Mouse (Mus musculus) midbrain, postnatal 0 days (tissue): ENCODE measurements around the gene Myl3. TPM values are rescaled to one million over a fixed set of nuclear protein-coding genes. Genes with fewer than 3 reads are reported as not detected.

Source experiments
- ATAC-seq: fragments of 200-750 bp; cut with Nextera tagmentation; 2 replicates; pipeline ENCODE4 v1.8.0; 2017; ENCODE audit warnings: moderate number of reproducible peaks, mild to moderate bottlenecking, moderate TSS enrichment, moderate library complexity; ENCODE audit not compliant: low FRiP score
- DNase-seq: peaks from one replicate; pipeline ENCODE4 v3.0.0-alpha.2; 2015; ENCODE audit warnings: low spot score
- H3K27ac ChIP-seq: fragments of 300-500 bp; sonication (generic); 2 replicates; pipeline ENCODE4 v1.5.1; 2014; ENCODE audit warnings: low read depth, mild to moderate bottlenecking, low read length, mixed read lengths
- H3K27me3 ChIP-seq: fragments of 300-500 bp; sonication (generic); 2 replicates; pipeline ENCODE4 v1.6.1; 2014; ENCODE audit warnings: low read length, control low read depth, mixed read lengths; ENCODE audit not compliant: insufficient read depth
- H3K36me3 ChIP-seq: fragments of 300-500 bp; sonication (generic); 2 replicates; pipeline ENCODE4 v1.6.1; 2014; ENCODE audit warnings: low read length, control low read depth, mixed read lengths; ENCODE audit not compliant: insufficient read depth
- H3K4me1 ChIP-seq: fragments of 300-500 bp; sonication (generic); 2 replicates; pipeline ENCODE4 v1.6.1; 2014; ENCODE audit warnings: mild to moderate bottlenecking, control low read depth, antibody characterized with exemption, low read length, mixed read lengths; ENCODE audit not compliant: insufficient read depth
- H3K4me2 ChIP-seq: fragments of 300-500 bp; sonication (generic); 2 replicates; pipeline ENCODE4 v1.6.1; 2014; ENCODE audit warnings: low read depth, mild to moderate bottlenecking, low read length, mixed read lengths; ENCODE audit not compliant: poor library complexity, severe bottlenecking
- H3K4me3 ChIP-seq: fragments of 300-500 bp; sonication (generic); 2 replicates; pipeline ENCODE4 v1.5.1; 2014; ENCODE audit warnings: low read depth, mild to moderate bottlenecking, low read length, moderate library complexity
- H3K9ac ChIP-seq: fragments of 300-500 bp; sonication (generic); replicated peaks from 2 replicates; pipeline ENCODE4 v1.6.1; 2014; ENCODE audit warnings: mild to moderate bottlenecking, low read length, moderate library complexity, mixed read lengths; ENCODE audit not compliant: poor library complexity, severe bottlenecking
- H3K9me3 ChIP-seq: fragments of 300-500 bp; sonication (generic); 2 replicates; pipeline ENCODE4 v1.6.1; 2016; ENCODE audit warnings: low read length, control low read depth
- CTCF ChIP-seq: IDR thresholded peaks from 2 replicates; pipeline ENCODE4 v1.5.1; 2016; ENCODE audit warnings: antibody characterized with exemption, mild to moderate bottlenecking
- WGBS: fragments of 180-500 bp; shearing (Covaris S2); extraction: QIAGEN DNeasy Blood & Tissue Kit; methylation state at CpG from one replicate; pipeline ENCODE4 v1.1.7; 2014; 5-methylcytosine and 5-hydroxymethylcytosine counted together
- polyA plus RNA-seq: library from polyadenylated mRNA; unstranded; fragments of >200 nt; fragmentation: Nextera tagmentation; extraction: Ambion mirVana; gene quantifications from 2 replicates; pipeline ENCODE4 v1.2.1, GENCODE M21; 2015
- total RNA-seq: library from RNA; depleted of rRNA; stranded (reverse); fragments of >200 nt; gene quantifications from 2 replicates; pipeline ENCODE4 v1.2.3, GENCODE M21; 2014

Myl3 gene
- total and polyA plus RNA-seq, 2 experiments from 2014 or later: not detected

DNA sequence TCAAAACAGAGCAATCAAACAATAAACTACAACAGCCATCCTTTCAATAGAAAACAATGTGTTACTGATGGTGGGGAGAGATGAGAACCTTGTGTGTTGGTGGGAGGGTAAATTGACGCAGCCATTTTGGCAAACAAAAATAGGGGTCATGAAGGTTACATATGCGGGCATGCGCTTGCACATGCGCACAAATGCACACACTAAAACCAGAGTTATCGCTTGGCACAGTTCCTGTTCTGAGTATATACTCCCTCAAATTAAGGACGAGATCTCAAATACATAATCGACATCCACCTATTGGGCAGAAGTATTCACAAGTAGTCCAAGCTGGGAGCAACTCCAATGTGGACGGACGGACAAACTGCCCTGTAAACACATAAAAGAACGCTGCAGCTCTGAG lies 30.7 kb downstream of the Myl3 start:
- H3K4me3 ChIP-seq: no peak overlapping the region
- no peaks in the 10 kb centered on the region for H3K27me3 ChIP-seq
- H3K9ac ChIP-seq: no peak overlapping the region
- no peak for DNase-seq
- no peak overlapping the region for H3K4me2 ChIP-seq
- TF ChIP-seq CTCF: no peak
- no peaks in the 10 kb centered on the region for H3K36me3 ChIP-seq
- no peaks in the 10 kb centered on the region for H3K9me3 ChIP-seq
- H3K27ac ChIP-seq: no peak overlapping the region
- 96% methylated on average over 10 of the region's 10 CpGs for WGBS
- H3K4me1 ChIP-seq: no peaks in the 10 kb centered on the region
- ATAC-seq: no peak

DNA sequence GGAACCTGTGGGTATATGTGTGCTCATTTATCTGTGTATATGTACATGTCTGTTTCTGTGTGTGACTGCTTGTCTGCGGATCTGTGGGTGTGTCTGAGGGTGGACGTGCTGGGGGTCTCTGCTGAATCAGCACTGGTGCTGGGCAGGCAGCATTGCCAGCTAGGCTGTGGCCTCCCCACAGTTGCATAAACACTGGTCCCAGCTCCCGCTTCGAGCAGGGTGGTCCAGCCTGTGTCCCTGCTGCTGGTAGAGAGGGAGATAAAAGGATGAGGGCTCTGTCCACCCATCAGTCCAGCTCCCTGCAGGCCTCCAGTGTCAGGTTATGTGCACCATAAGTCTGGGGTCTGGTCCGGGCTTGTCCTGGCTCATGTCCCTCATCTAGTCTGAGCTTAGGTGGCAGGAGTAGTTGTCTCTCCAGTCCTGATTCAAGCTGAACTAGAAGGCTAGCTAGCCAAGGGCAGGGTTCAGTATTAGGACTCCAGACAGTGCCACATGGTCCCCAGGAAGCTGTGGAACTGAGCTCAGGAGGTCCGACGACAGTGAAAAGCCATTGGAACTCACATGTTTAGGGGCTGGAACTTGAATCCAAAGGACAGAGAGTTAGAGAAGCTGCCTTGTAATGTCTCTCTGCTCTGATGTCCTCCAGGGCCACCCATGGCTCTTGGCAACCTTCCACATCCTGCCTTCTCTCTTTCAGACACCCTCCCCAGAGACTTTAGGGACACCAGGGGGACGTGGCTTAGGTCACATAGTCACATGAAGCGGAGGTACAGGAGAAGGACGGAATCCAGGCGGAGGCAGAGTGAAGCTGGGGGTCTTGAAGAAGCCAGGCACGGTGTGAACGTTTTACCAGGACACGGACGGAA lies 33.0 kb downstream of the Myl3 start:
- H3K4me2 ChIP-seq: no peak overlapping the region
- TF ChIP-seq CTCF: no peak
- H3K27me3 ChIP-seq: no peaks in the 10 kb centered on the region
- H3K4me3 ChIP-seq: no peak overlapping the region
- no peak overlapping the region for H3K9ac ChIP-seq
- 0 out of 2 replicates have a peak, but pooled peaks cover 2% of the 10 kb centered on the region for H3K4me1 ChIP-seq
- no peak for DNase-seq
- no peaks in the 10 kb centered on the region for H3K36me3 ChIP-seq
- 80% methylated on average over 15 of the region's 15 CpGs for WGBS
- no peaks in the 10 kb centered on the region for H3K9me3 ChIP-seq
- no peak overlapping the region for H3K27ac ChIP-seq
- no peak for ATAC-seq

DNA sequence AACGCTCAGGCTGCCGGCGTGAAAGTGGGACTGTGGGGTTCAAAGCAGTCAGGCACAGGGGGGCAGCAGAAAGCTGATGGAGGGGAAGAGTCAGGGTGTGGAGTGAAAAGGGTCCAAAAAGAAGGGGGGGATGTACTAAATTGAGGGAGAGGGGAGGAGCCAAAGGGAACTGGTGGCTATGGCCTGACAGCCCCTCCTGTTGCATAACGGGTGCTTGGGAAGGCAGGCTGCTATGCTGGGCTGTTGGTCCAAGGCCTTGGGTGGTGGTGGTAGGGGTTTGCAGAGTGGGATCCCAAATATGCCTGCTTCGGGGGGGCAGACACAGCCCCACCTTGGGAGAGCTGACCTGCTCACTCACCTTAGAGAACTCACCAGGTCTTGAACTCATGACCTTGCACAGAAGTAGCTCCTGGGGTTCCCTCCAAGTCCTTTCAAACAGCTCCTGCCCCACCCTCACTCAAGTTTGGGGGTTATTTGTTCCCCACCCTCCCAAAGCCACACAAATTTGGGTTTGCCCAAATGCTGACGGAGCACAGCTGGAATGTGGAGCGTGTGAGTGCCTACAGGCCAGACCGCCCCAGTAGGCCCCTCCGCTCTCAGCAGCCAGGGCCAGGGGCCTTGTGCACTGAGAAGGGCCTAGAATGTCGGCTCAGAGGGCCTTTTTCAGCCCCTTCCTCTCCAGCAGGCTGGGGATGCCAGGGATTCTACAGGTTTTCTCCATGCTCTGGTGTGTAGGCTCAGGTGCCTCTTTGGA lies 33.8 kb downstream of the Myl3 start:
- TF ChIP-seq CTCF: no peak
- no peak for DNase-seq
- WGBS: 81% methylated on average over 10 of the region's 10 CpGs
- Histone ChIP-seq H3K4me1 (0 out of 2 replicates have a peak, but pooled peaks cover 2% of the 10 kb centered on the region), H3K27me3 (no peaks in the 10 kb centered on the region), H3K9me3 (no peaks in the 10 kb centered on the region), H3K36me3 (no peaks in the 10 kb centered on the region), H3K4me3 (no peak overlapping the region), H3K27ac (no peak overlapping the region), H3K9ac (no peak overlapping the region), H3K4me2 (no peak overlapping the region)
- ATAC-seq: no peak

DNA sequence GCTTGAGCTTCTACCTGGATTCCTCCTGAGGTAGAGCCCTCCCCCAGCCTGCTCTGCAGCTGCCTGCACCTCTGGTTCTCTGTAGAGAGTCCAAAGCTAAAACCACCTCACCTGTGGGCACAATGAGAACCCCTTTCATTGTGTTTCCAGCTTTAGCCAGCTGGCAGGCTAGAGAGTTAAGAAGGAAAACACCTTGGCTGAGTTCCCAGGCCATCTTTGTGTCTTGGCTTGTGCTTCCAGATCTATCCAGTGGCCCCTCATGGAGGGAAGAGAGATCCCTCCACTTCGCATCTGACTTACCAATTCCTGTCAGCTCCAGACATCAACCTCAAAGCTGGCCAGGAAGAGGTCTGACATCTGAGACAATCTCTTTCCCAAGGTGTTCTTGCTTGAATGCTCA lies 36.4 kb downstream of the Myl3 start:
- H3K36me3 ChIP-seq: no peaks in the 10 kb centered on the region
- no peak overlapping the region for H3K4me3 ChIP-seq
- no peaks in the 10 kb centered on the region for H3K27me3 ChIP-seq
- H3K4me2 ChIP-seq: no peak overlapping the region
- no peak overlapping the region for H3K9ac ChIP-seq
- H3K9me3 ChIP-seq: no peaks in the 10 kb centered on the region
- no peak for TF ChIP-seq CTCF
- WGBS: 88% methylated on average over 1 of the region's 1 CpGs
- ATAC-seq (no peak), DNase-seq (peak; percentile 35)
- H3K27ac ChIP-seq: no peak overlapping the region
- 0 out of 2 replicates have a peak, but pooled peaks cover 2% of the 10 kb centered on the region for H3K4me1 ChIP-seq

DNA sequence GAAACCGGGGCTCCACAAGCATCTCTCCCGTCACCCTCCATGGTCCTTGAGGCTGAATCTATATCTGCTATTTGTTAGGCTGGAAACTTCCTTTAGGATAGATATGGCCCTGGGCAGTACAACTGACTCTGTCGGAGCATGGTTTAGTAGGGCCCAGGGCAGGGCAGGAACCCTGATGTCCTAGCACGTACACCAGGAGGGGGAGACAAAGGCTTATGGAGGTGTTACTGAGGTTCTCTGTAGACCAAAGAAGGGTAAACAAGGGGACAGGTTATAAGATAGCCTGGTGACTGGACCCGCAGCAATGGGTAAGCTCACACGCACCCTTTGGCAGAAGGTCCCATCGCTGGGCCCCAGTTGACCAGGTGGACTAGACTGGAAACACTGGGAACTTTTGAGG lies 36.9 kb downstream of the Myl3 start:
- Histone ChIP-seq H3K27ac (no peak overlapping the region), H3K4me3 (no peak overlapping the region), H3K27me3 (no peaks in the 10 kb centered on the region), H3K9me3 (no peaks in the 10 kb centered on the region), H3K4me1 (0 out of 2 replicates have a peak, but pooled peaks cover 2% of the 10 kb centered on the region), H3K9ac (no peak overlapping the region), H3K36me3 (no peaks in the 10 kb centered on the region), H3K4me2 (no peak overlapping the region)
- no peak for ATAC-seq
- DNase-seq: no peak
- TF ChIP-seq CTCF: 0 out of 2 replicates have a peak, but pooled peaks have one; percentile 7
- 87% methylated on average over 7 of the region's 7 CpGs for WGBS
